16 mouse cellular contexts compared by ENCODE assay signal in the genomic region with DNA sequence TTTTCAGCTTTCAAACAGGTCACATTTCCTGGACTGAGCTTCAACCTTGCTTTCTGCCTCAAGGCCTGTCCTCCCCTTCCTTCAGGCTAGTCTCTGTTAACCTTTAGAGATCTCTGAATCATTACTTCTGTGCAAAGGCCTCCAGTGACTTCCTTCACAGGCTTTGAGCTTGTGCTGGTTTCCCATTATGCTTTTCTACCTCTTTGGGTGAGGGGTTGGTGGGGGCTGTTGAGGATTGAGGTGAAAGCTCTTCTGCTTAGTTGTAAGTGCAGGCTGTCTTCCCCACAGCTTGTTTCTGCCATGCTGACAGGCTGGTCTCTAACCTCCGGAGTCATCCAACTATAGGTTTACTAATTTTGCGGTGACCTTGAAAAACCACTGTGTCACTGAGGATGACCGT. TPM values are rescaled to one million over a fixed set of nuclear protein-coding genes. Genes with fewer than 3 reads are reported as not detected.
"Had no signal": no experiment of that assay in that cellular context is flagged by ENCODE, and none has a peak within 500 bp of the region (broad histone marks: within the 10 kb centered on the region; RNA-seq: fewer than 3 reads in every experiment).

No protein-coding gene starts in this region.

- H3K9me3 ChIP-seq: limb, embryonic 15.5 days; midbrain, embryonic 10.5 days; neural tube, embryonic 15.5 days had no signal

- H3K27ac ChIP-seq: limb, embryonic 15.5 days; midbrain, embryonic 10.5 days; neural tube, embryonic 15.5 days had no signal

- DNase-seq: kidney, postnatal 25 days; layer of hippocampus, adult 9-11 months; layer of hippocampus, postnatal 36 days; lung, adult 18-20 months; lung, postnatal 4 days; midbrain, embryonic 14.5 days; right cerebral cortex, adult 18-20 months; right cerebral cortex, postnatal 25 days; thymus, postnatal 14 days had no signal

- H3K4me2 ChIP-seq: limb, embryonic 15.5 days; neural tube, embryonic 15.5 days had no signal

- H3K4me3 ChIP-seq: limb, embryonic 15.5 days; midbrain, embryonic 10.5 days; myocyte; neural tube, embryonic 15.5 days had no signal

- H3K9ac ChIP-seq: limb, embryonic 15.5 days; neural tube, embryonic 15.5 days had no signal

- ATAC-seq: intestine, embryonic 16.5 days; lung, postnatal 0 days had no signal

- H3K27me3 ChIP-seq: limb, embryonic 15.5 days; neural tube, embryonic 15.5 days had no signal

RNA-seq across cellular contexts. Expression of gene Rab42, which starts 46.8 kb away (rescaled TPM):
- total RNA-seq: megakaryocyte, adult 5-6 weeks had no signal
